Mouse (Mus musculus) intestine, embryonic 16.5 days (tissue): Measurements from ENCODE around the gene Ino80b. TPM values are rescaled to one million over a fixed set of nuclear protein-coding genes. Genes with fewer than 3 reads are reported as not detected.

Experiments
- ATAC-seq: fragments of 200-750 bp; cut with Nextera tagmentation; 2 replicates; pipeline ENCODE4 v1.8.0; 2017; ENCODE audit warnings: moderate TSS enrichment, moderate library complexity
- H3K27ac ChIP-seq: fragments of 300-500 bp; sonication (generic); 2 replicates; pipeline ENCODE4 v1.5.1; 2014; ENCODE audit warnings: mild to moderate bottlenecking, low read length
- H3K27me3 ChIP-seq: fragments of 300-500 bp; sonication (generic); replicated peaks from 2 replicates; pipeline ENCODE4 v1.6.1; 2014; ENCODE audit warnings: low read length, control low read depth, mixed read lengths; ENCODE audit not compliant: control insufficient read depth, insufficient read depth
- H3K36me3 ChIP-seq: fragments of 300-500 bp; sonication (generic); 2 replicates; pipeline ENCODE4 v1.6.1; 2014; ENCODE audit warnings: low read length, control low read depth; ENCODE audit not compliant: control insufficient read depth, insufficient read depth
- H3K4me1 ChIP-seq: fragments of 300-500 bp; sonication (generic); 2 replicates; pipeline ENCODE4 v1.6.1; 2014; ENCODE audit warnings: low read length, control low read depth, mixed read lengths; ENCODE audit not compliant: control insufficient read depth, insufficient read depth
- H3K4me2 ChIP-seq: fragments of 300-500 bp; sonication (generic); 2 replicates; pipeline ENCODE4 v1.6.1; 2014; ENCODE audit warnings: low read depth, low read length, control low read depth
- H3K4me3 ChIP-seq: fragments of 300-500 bp; sonication (generic); 2 replicates; pipeline ENCODE4 v1.5.1; 2014; ENCODE audit warnings: mild to moderate bottlenecking, low read length
- H3K9ac ChIP-seq: fragments of 300-500 bp; sonication (generic); 2 replicates; pipeline ENCODE4 v1.6.1; 2014; ENCODE audit warnings: low read depth, low read length
- H3K9me3 ChIP-seq: fragments of 300-500 bp; sonication (generic); 2 replicates; pipeline ENCODE4 v1.6.1; 2016; ENCODE audit warnings: low read length, control low read depth; ENCODE audit not compliant: control insufficient read depth
- WGBS: fragments of 180-500 bp; shearing (Covaris S2); extraction: QIAGEN DNeasy Blood & Tissue Kit; methylation state at CpG from one replicate; pipeline ENCODE4 v1.1.7; 2014; 5-methylcytosine and 5-hydroxymethylcytosine counted together
- polyA plus RNA-seq: library from polyadenylated mRNA; unstranded; fragments of >200 nt; fragmentation: Nextera tagmentation; extraction: Ambion mirVana; gene quantifications from 2 replicates; pipeline ENCODE4 v1.2.1, GENCODE M21; 2015

The Ino80b gene
- polyA plus RNA-seq, 1 experiment from 2014 or later, result 8.2 TPM

DNA sequence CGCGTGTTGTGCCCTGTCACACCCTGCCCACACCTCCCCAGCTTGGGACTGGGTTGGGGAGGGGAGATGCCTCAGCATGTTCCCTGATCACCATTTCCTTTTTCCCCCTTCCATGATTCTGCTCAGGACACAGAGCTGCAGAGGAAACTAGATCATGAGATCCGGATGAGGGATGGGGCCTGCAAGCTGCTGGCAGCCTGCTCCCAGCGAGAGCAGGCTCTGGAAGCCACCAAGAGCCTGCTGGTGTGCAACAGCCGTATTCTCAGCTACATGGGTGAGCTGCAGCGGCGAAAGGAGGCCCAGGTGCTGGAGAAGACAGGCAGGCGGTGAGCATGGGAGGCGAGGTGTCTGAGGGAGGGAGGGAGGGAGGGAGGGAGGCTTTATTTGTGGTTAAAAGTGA is 20.6 kb upstream of the Ino80b start:
- Histone ChIP-seq H3K4me1 (peaks cover 12% of the 10 kb centered on the region), H3K9me3 (no peaks in the 10 kb centered on the region), H3K4me2 (no peak overlapping the region), H3K27ac (no peak overlapping the region), H3K27me3 (no peaks in the 10 kb centered on the region), H3K4me3 (no peak overlapping the region), H3K9ac (no peak overlapping the region), H3K36me3 (peaks cover 8% of the 10 kb centered on the region; the same call in 1 of the 2 replicates)
- ATAC-seq, result no peak
- WGBS, result 70% methylated on average over 9 of the region's 9 CpGs

DNA sequence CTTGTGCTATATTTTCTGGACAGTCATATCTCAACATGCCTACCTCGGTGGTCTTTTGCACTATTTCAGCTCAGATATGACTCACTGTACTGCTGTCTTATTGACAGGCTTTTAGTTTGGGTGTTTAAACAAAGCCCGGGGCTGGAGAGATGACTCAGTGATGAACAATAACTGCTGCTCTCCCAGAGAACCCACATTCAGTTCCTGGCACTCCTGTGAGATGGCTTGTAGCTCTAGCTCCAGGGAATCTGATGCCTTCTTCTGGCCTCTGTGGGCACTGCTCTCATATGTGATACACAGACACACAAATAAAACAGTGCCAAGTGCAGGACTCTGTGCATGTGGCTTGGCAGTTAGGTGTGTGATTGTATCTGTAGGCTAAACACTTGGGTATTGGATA is 20.0 kb upstream of the Ino80b start:
- peaks cover 12% of the 10 kb centered on the region for H3K4me1 ChIP-seq

GRCm38 (mm10) chr6:83142886-83143285 is 17.7 kb upstream of the Ino80b start:
- Histone ChIP-seq H3K36me3 (peaks cover 6% of the 10 kb centered on the region; the same call in 1 of the 2 replicates), H3K27ac (no peak overlapping the region), H3K4me3 (no peak overlapping the region), H3K27me3 (no peaks in the 10 kb centered on the region), H3K4me2 (no peak overlapping the region; the same call in 1 of the 2 replicates), H3K9me3 (no peaks in the 10 kb centered on the region), H3K4me1 (peaks cover 21% of the 10 kb centered on the region), H3K9ac (no peak overlapping the region)
- WGBS, result 68% methylated on average over 11 of the region's 11 CpGs
- no peak for ATAC-seq

More for the DNA sequence above, 20.0 kb upstream of the Ino80b start:
- Histone ChIP-seq H3K9me3 (no peaks in the 10 kb centered on the region), H3K36me3 (0 out of 2 replicates have a peak, but pooled peaks cover 8% of the 10 kb centered on the region), H3K27ac (no peak overlapping the region), H3K9ac (no peak overlapping the region), H3K27me3 (no peaks in the 10 kb centered on the region), H3K4me2 (no peak overlapping the region), H3K4me3 (no peak overlapping the region)
- 69% methylated on average over 2 of the region's 2 CpGs for WGBS
- ATAC-seq, result no peak

GRCm38 (mm10) chr6:83142211-83142731 is 17.0 kb upstream of the Ino80b start:
- H3K9me3 ChIP-seq, result no peaks in the 10 kb centered on the region
- peak overlapping the region; percentile 35 for H3K4me3 ChIP-seq
- no peak for ATAC-seq
- H3K27me3 ChIP-seq, result no peaks in the 10 kb centered on the region
- peaks cover under 1% of the 10 kb centered on the region; the same call in 1 of the 2 replicates for H3K36me3 ChIP-seq
- peak overlapping the region; percentile 63 for H3K9ac ChIP-seq
- H3K4me2 ChIP-seq, result peak overlapping the region; percentile 57
- H3K4me1 ChIP-seq, result peaks cover 24% of the 10 kb centered on the region
- H3K27ac ChIP-seq, result no peak overlapping the region
- 13% methylated on average over 41 of the region's 41 CpGs for WGBS

DNA sequence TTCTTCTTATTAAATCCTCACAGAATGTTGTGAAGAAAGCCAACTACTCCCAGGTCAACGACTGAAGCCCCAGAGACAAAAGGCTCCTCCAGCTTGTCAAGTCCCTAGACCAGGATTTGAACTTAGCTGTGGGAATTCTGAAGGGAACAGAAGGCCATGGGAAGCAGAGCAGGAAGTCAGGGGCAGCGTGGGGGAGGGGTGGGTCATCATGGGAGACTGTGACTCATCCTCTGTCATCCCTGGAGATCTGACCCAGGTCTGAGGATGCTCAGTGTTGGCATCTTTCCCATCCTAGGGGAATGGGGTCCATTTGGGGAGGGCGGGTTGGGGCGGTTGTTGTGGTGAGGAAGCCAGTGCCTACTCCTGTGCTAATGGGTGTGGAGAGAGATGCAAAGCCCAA is 16.4 kb upstream of the Ino80b start:
- no peak for ATAC-seq
- 53% methylated on average over 4 of the region's 4 CpGs for WGBS
- Histone ChIP-seq H3K36me3 (no peaks in the 10 kb centered on the region; the same call in 1 of the 2 replicates), H3K4me3 (peak overlapping the region; percentile 35; the same call in 1 of the 2 replicates), H3K4me1 (peaks cover 24% of the 10 kb centered on the region), H3K27ac (no peak overlapping the region), H3K9me3 (no peaks in the 10 kb centered on the region), H3K4me2 (peak overlapping the region; percentile 57), H3K27me3 (no peaks in the 10 kb centered on the region), H3K9ac (no peak overlapping the region)

- no peaks in the 10 kb centered on the region; the same call in 1 of the 2 replicates for H3K36me3 ChIP-seq
- H3K4me2 ChIP-seq, result no peak overlapping the region
- H3K4me3 ChIP-seq, result no peak overlapping the region
- ATAC-seq, result no peak
- H3K27ac ChIP-seq, result no peak overlapping the region
- no peak overlapping the region for H3K9ac ChIP-seq
- H3K9me3 ChIP-seq, result no peaks in the 10 kb centered on the region
- 87% methylated on average over 8 of the region's 8 CpGs for WGBS
- no peaks in the 10 kb centered on the region for H3K27me3 ChIP-seq
- peaks cover 38% of the 10 kb centered on the region for H3K4me1 ChIP-seq
These were observed 14.8 kb upstream of the Ino80b start for GRCm38 (mm10) chr6:83140044-83140443.

GRCm38 (mm10) chr6:83138056-83138455 is 12.8 kb upstream of the Ino80b start:
- ATAC-seq, result peak; percentile 19
- Histone ChIP-seq H3K4me2 (peak overlapping the region; percentile 81), H3K27ac (peak overlapping the region; percentile 100), H3K9ac (peak overlapping the region; percentile 87), H3K27me3 (no peaks in the 10 kb centered on the region), H3K9me3 (no peaks in the 10 kb centered on the region), H3K36me3 (no peaks in the 10 kb centered on the region; the same call in 1 of the 2 replicates), H3K4me1 (peaks cover 42% of the 10 kb centered on the region), H3K4me3 (peak overlapping the region; percentile 58)
- WGBS, result 2% methylated on average over 11 of the region's 11 CpGs

GRCm38 (mm10) chr6:83137576-83137950 is 12.3 kb upstream of the Ino80b start:
- peaks cover 39% of the 10 kb centered on the region for H3K4me1 ChIP-seq
- no peaks in the 10 kb centered on the region; the same call in 1 of the 2 replicates for H3K36me3 ChIP-seq
- WGBS, result 1% methylated on average over 12 of the region's 12 CpGs
- peak overlapping the region; percentile 58 for H3K4me3 ChIP-seq
- H3K27me3 ChIP-seq, result no peaks in the 10 kb centered on the region
- peak; percentile 81 for ATAC-seq
- H3K9me3 ChIP-seq, result no peaks in the 10 kb centered on the region
- H3K27ac ChIP-seq, result peak overlapping the region; percentile 100
- H3K4me2 ChIP-seq, result peak overlapping the region; percentile 81
- H3K9ac ChIP-seq, result peak overlapping the region; percentile 87

- no peaks in the 10 kb centered on the region for H3K9me3 ChIP-seq
- WGBS, result 1% methylated on average over 24 of the region's 26 CpGs
- H3K9ac ChIP-seq, result peak overlapping the region; percentile 87
- H3K27me3 ChIP-seq, result no peaks in the 10 kb centered on the region
- H3K4me1 ChIP-seq, result peaks cover 36% of the 10 kb centered on the region
- peak overlapping the region; percentile 81 for H3K4me2 ChIP-seq
- ATAC-seq, result peak; percentile 75
- peak overlapping the region; percentile 58 for H3K4me3 ChIP-seq
- no peaks in the 10 kb centered on the region; the same call in 1 of the 2 replicates for H3K36me3 ChIP-seq
- peak overlapping the region; percentile 100 for H3K27ac ChIP-seq
These were observed 11.8 kb upstream of the Ino80b start for GRCm38 (mm10) chr6:83136881-83137575.
